8 mouse cellular contexts compared by ENCODE assay signal in genomic region chr7:28377190-28378065, GRCm38 (mm10). TPM values are rescaled to one million over a fixed set of nuclear protein-coding genes. Genes with fewer than 3 reads are reported as not detected.
DNase-seq lines count a peak whose midpoint lies in the region; ATAC-seq and TF ChIP-seq lines count a peak whose summit lies in the region.

No protein-coding gene starts in this region.

- no peak overlapping the region; the same call in 1 of the 2 replicates for H3K9ac ChIP-seq in forebrain, embryonic 15.5 days (replicated peaks)
- H3K9ac ChIP-seq in intestine, postnatal 0 days (ENCODE audit: low read depth, low read length), result peak overlapping the region; percentile 98
- H3K9ac ChIP-seq in lung, embryonic 14.5 days, result peak overlapping the region; percentile 85
- H3K9ac ChIP-seq in stomach, embryonic 15.5 days, result peak overlapping the region; percentile 89

- H3K4me1 ChIP-seq in forebrain, embryonic 15.5 days, result peaks cover 66% of the 10 kb centered on the region
- H3K4me1 ChIP-seq in intestine, postnatal 0 days (replicated peaks; ENCODE audit: control insufficient read depth, insufficient read depth, low read length), result peaks cover 8% of the 10 kb centered on the region
- peaks cover 37% of the 10 kb centered on the region for H3K4me1 ChIP-seq in lung, embryonic 14.5 days (ENCODE audit: insufficient read depth)
- H3K4me1 ChIP-seq in stomach, embryonic 15.5 days, result peaks cover 49% of the 10 kb centered on the region

- H3K4me2 ChIP-seq in forebrain, embryonic 15.5 days (replicated peaks), result peak overlapping the region; percentile 90
- peak overlapping the region; percentile 89 for H3K4me2 ChIP-seq in intestine, postnatal 0 days (replicated peaks; ENCODE audit: low read depth)
- H3K4me2 ChIP-seq in lung, embryonic 14.5 days, result peak overlapping the region; percentile 92
- peak overlapping the region; percentile 82 for H3K4me2 ChIP-seq in stomach, embryonic 15.5 days

- peak; percentile 41 for TF ChIP-seq CTCF in intestine, postnatal 0 days (IDR thresholded peaks at IDR 0.05; ENCODE audit: low read depth)
- no peak for TF ChIP-seq CTCF in lung, embryonic 14.5 days (IDR thresholded peaks at IDR 0.05; ENCODE audit: low read depth)

- DNase-seq in spleen, postnatal 10 days (ENCODE audit: low spot score in 2 of 2), result peak; percentile 32 to 48
- no peak for DNase-seq in spleen, postnatal 14 days (ENCODE audit: low spot score in 2 of 2)
- peak; percentile 13 for DNase-seq in lung, embryonic 14.5 days
- DNase-seq in layer of hippocampus, postnatal 10 days (ENCODE audit: low spot score in 2 of 2), result no peak
- no peak for DNase-seq in layer of hippocampus, adult 9-11 months

- H3K27me3 ChIP-seq in forebrain, embryonic 15.5 days, result no peaks in the 10 kb centered on the region
- no peaks in the 10 kb centered on the region for H3K27me3 ChIP-seq in intestine, postnatal 0 days (replicated peaks; ENCODE audit: control insufficient read depth, insufficient read depth, low read length)
- H3K27me3 ChIP-seq in lung, embryonic 14.5 days (ENCODE audit: insufficient read depth, low read length), result no peaks in the 10 kb centered on the region
- no peaks in the 10 kb centered on the region for H3K27me3 ChIP-seq in stomach, embryonic 15.5 days (replicated peaks)

- no peak for ATAC-seq in forebrain, embryonic 15.5 days (replicated peaks)
- ATAC-seq in intestine, postnatal 0 days, result no peak
- ATAC-seq in lung, embryonic 14.5 days (ENCODE audit: insufficient read depth), result no peak
- no peak for ATAC-seq in stomach, embryonic 15.5 days (ENCODE audit: insufficient read depth, low FRiP score, low read depth)

- peak overlapping the region; percentile 60 for H3K4me3 ChIP-seq in forebrain, embryonic 15.5 days
- H3K4me3 ChIP-seq in intestine, postnatal 0 days (ENCODE audit: low read depth, low read length), result peak overlapping the region; percentile 95
- H3K4me3 ChIP-seq in lung, embryonic 14.5 days (ENCODE audit: low read depth, low read length), result peak overlapping the region; percentile 76
- peak overlapping the region; percentile 74 for H3K4me3 ChIP-seq in stomach, embryonic 15.5 days (replicated peaks)

- WGBS in forebrain, embryonic 15.5 days, result 81% methylated on average over 18 of the region's 18 CpGs
- WGBS in intestine, postnatal 0 days, result 42% methylated on average over 18 of the region's 18 CpGs
- WGBS in lung, embryonic 14.5 days, result 58% methylated on average over 18 of the region's 18 CpGs
- WGBS in stomach, embryonic 15.5 days, result 59% methylated on average over 18 of the region's 18 CpGs

- no peak overlapping the region for H3K27ac ChIP-seq in forebrain, embryonic 15.5 days (replicated peaks)
- H3K27ac ChIP-seq in intestine, postnatal 0 days (ENCODE audit: low read depth, low read length), result peak overlapping the region; percentile 100
- H3K27ac ChIP-seq in lung, embryonic 14.5 days (ENCODE audit: low read depth), result peak overlapping the region; percentile 97
- H3K27ac ChIP-seq in stomach, embryonic 15.5 days, result peak overlapping the region; percentile 100

- no peaks in the 10 kb centered on the region for H3K9me3 ChIP-seq in forebrain, embryonic 15.5 days
- no peaks in the 10 kb centered on the region for H3K9me3 ChIP-seq in intestine, postnatal 0 days (ENCODE audit: control insufficient read depth)
- H3K9me3 ChIP-seq in lung, embryonic 14.5 days (ENCODE audit: low read depth, low read length), result no peaks in the 10 kb centered on the region
- H3K9me3 ChIP-seq in stomach, embryonic 15.5 days, result no peaks in the 10 kb centered on the region

- H3K36me3 ChIP-seq in forebrain, embryonic 15.5 days, result no peaks in the 10 kb centered on the region
- peaks cover 12% of the 10 kb centered on the region for H3K36me3 ChIP-seq in intestine, postnatal 0 days (ENCODE audit: control insufficient read depth, insufficient read depth)
- peaks cover 11% of the 10 kb centered on the region for H3K36me3 ChIP-seq in lung, embryonic 14.5 days (ENCODE audit: insufficient read depth)
- peaks cover 8% of the 10 kb centered on the region; the same call in 1 of the 2 replicates for H3K36me3 ChIP-seq in stomach, embryonic 15.5 days

RNA-seq across cellular contexts. Expression of gene Zfp36, which starts 2.6 kb away (rescaled TPM):
- polyA plus RNA-seq in forebrain, embryonic 15.5 days (2015; fragmentation: Nextera tagmentation; extraction: Ambion mirVana), result 5.6 and 5.7 TPM in 2 replicates
- polyA plus RNA-seq in intestine, postnatal 0 days (2015; fragmentation: Nextera tagmentation; extraction: Ambion mirVana), result 57.3 and 61.5 TPM in 2 replicates
- polyA plus RNA-seq in lung, embryonic 14.5 days (2014; fragmentation: Nextera tagmentation; extraction: Ambion mirVana), result 12.9 and 13.2 TPM in 2 replicates
- 20.2 and 21.4 TPM in 2 replicates for polyA plus RNA-seq in stomach, embryonic 15.5 days (2015; fragmentation: Nextera tagmentation; extraction: Ambion mirVana)
- total RNA-seq in layer of hippocampus, postnatal 10 days (2021), result 1 to 10 TPM; 3.4 to 3.9 TPM

RNA-seq across cellular contexts. Expression of gene Plekhg2, which starts 5.0 kb away (rescaled TPM):
- polyA plus RNA-seq in forebrain, embryonic 15.5 days (2015; fragmentation: Nextera tagmentation; extraction: Ambion mirVana), result 42.8 and 47.8 TPM in 2 replicates
- 10.6 and 11.9 TPM in 2 replicates for polyA plus RNA-seq in intestine, postnatal 0 days (2015; fragmentation: Nextera tagmentation; extraction: Ambion mirVana)
- polyA plus RNA-seq in lung, embryonic 14.5 days (2014; fragmentation: Nextera tagmentation; extraction: Ambion mirVana), result 74.1 and 75.1 TPM in 2 replicates
- polyA plus RNA-seq in stomach, embryonic 15.5 days (2015; fragmentation: Nextera tagmentation; extraction: Ambion mirVana), result 48.4 and 52.3 TPM in 2 replicates
- 10 to 100 TPM; 13.5 to 13.6 TPM for total RNA-seq in layer of hippocampus, postnatal 10 days (2021)

RNA-seq across cellular contexts. Expression of gene Med29, which starts 15.1 kb away (rescaled TPM):
- 44.6 and 46.9 TPM in 2 replicates for polyA plus RNA-seq in forebrain, embryonic 15.5 days (2015; fragmentation: Nextera tagmentation; extraction: Ambion mirVana)
- polyA plus RNA-seq in intestine, postnatal 0 days (2015; fragmentation: Nextera tagmentation; extraction: Ambion mirVana), result 42.7 and 44.2 TPM in 2 replicates
- polyA plus RNA-seq in lung, embryonic 14.5 days (2014; fragmentation: Nextera tagmentation; extraction: Ambion mirVana), result 45.9 and 49.1 TPM in 2 replicates
- 44.8 and 47.4 TPM in 2 replicates for polyA plus RNA-seq in stomach, embryonic 15.5 days (2015; fragmentation: Nextera tagmentation; extraction: Ambion mirVana)
- total RNA-seq in layer of hippocampus, postnatal 10 days (2021), result 10 to 100 TPM; 20.5 to 20.9 TPM

RNA-seq across cellular contexts. Expression of gene Paf1, which starts 15.3 kb away (rescaled TPM):
- polyA plus RNA-seq in forebrain, embryonic 15.5 days (2015; fragmentation: Nextera tagmentation; extraction: Ambion mirVana), result 98.0 and 106 TPM in 2 replicates
- polyA plus RNA-seq in intestine, postnatal 0 days (2015; fragmentation: Nextera tagmentation; extraction: Ambion mirVana), result 54.6 and 60.6 TPM in 2 replicates
- 73.1 and 75.4 TPM in 2 replicates for polyA plus RNA-seq in lung, embryonic 14.5 days (2014; fragmentation: Nextera tagmentation; extraction: Ambion mirVana)
- polyA plus RNA-seq in stomach, embryonic 15.5 days (2015; fragmentation: Nextera tagmentation; extraction: Ambion mirVana), result 76.5 and 79.0 TPM in 2 replicates
- 10 to 100 TPM; 73.3 to 93.0 TPM for total RNA-seq in layer of hippocampus, postnatal 10 days (2021)

RNA-seq across cellular contexts. Expression of gene Rps16, which starts 27.0 kb away (rescaled TPM):
- 514 and 544 TPM in 2 replicates for polyA plus RNA-seq in forebrain, embryonic 15.5 days (2015; fragmentation: Nextera tagmentation; extraction: Ambion mirVana)
- polyA plus RNA-seq in intestine, postnatal 0 days (2015; fragmentation: Nextera tagmentation; extraction: Ambion mirVana), result 695 and 702 TPM in 2 replicates
- polyA plus RNA-seq in lung, embryonic 14.5 days (2014; fragmentation: Nextera tagmentation; extraction: Ambion mirVana), result 1,310 and 1,324 TPM in 2 replicates
- 826 and 1,031 TPM in 2 replicates for polyA plus RNA-seq in stomach, embryonic 15.5 days (2015; fragmentation: Nextera tagmentation; extraction: Ambion mirVana)
- total RNA-seq in layer of hippocampus, postnatal 10 days (2021), result 100 to 1,000 TPM; 563 to 624 TPM

Comparison
In these comparisons a context has a peak if more than half of its experiments do, and no peak if none do; other contexts are left out.
1. DNase-seq: peak in spleen, postnatal 10 days (2 of 2) and lung, embryonic 14.5 days (single experiment); none in spleen, postnatal 14 days (0 of 2), layer of hippocampus, postnatal 10 days (0 of 2) and layer of hippocampus, adult 9-11 months (single experiment).
2. Peak in every context shown above with its lines, with median percentiles within 50 percentile points of each other: H3K4me2 ChIP-seq and H3K4me3 ChIP-seq.